ENCODE assay signal across 21 mouse cellular contexts in the genomic region with DNA sequence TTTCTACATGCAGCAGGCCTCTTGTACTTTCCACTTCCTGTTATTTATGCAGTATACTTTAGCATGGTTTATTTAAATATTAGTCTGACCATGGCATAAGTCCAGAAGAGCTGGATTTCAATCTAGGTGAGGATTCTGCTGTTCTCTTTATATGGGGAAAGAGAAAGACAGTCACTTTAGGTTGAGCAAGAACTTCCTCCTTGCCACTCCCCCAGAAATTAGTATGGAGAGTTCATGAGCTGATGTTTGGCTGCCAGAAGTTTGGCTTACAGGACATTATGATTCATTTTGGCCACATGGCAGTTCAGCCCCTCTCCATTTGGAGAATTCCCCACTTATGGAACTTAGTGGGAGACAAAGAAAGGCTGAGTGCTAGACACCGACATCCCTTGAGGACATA.
DNase-seq lines count a peak whose midpoint lies in the region; ATAC-seq and TF ChIP-seq lines count a peak whose summit lies in the region.
"Had no signal": no experiment of that assay in that cellular context is flagged by ENCODE, and none has a peak within 500 bp of the region (broad histone marks: within the 10 kb centered on the region; RNA-seq: fewer than 3 reads in every experiment).

No protein-coding gene starts in this region.

- no peaks in the 10 kb centered on the region for H3K9me3 ChIP-seq in lung, postnatal 0 days (ENCODE audit: low read length)
- H3K9me3 ChIP-seq: embryonic facial prominence, embryonic 12.5 days; forebrain, embryonic 12.5 days; heart, embryonic 13.5 days; hindbrain, embryonic 15.5 days had no signal

- no peak overlapping the region for H3K4me3 ChIP-seq in lung, postnatal 0 days (ENCODE audit: low read depth, low read length)
- H3K4me3 ChIP-seq: embryonic facial prominence, embryonic 12.5 days; forebrain, embryonic 12.5 days; heart, embryonic 13.5 days; hindbrain, embryonic 15.5 days had no signal

- no peak for TF ChIP-seq EP300 in lung, postnatal 0 days (IDR thresholded peaks at IDR 0.05)

- H3K4me1 ChIP-seq in lung, postnatal 0 days (ENCODE audit: insufficient read depth, low read depth, low read length): no peaks in the 10 kb centered on the region
- H3K4me1 ChIP-seq: embryonic facial prominence, embryonic 12.5 days; forebrain, embryonic 12.5 days; heart, embryonic 13.5 days; hindbrain, embryonic 15.5 days had no signal

- H3K27ac ChIP-seq in lung, postnatal 0 days (ENCODE audit: low read length): no peak overlapping the region
- H3K27ac ChIP-seq: embryonic facial prominence, embryonic 12.5 days; forebrain, embryonic 12.5 days; heart, embryonic 13.5 days; hindbrain, embryonic 15.5 days had no signal

- ATAC-seq in lung, postnatal 0 days: peak; percentile 35
- ATAC-seq in megakaryocyte, adult 5-6 weeks (ENCODE audit: poor library complexity, severe bottlenecking): peak; percentile 65
- ATAC-seq: activated CD4-positive, CD25-positive, alpha-beta regulatory T cell, adult 4 months; forebrain, embryonic 16.5 days; Patski had no signal

- H3K9ac ChIP-seq in lung, postnatal 0 days (replicated peaks; ENCODE audit: low read depth): no peak overlapping the region
- H3K9ac ChIP-seq: embryonic facial prominence, embryonic 12.5 days; forebrain, embryonic 12.5 days; heart, embryonic 13.5 days; hindbrain, embryonic 15.5 days had no signal

- intact Hi-C loops in gastrocnemius, postnatal 36 days (cut with DNase I): no loop called here

- no peak overlapping the region for H3K4me2 ChIP-seq in lung, postnatal 0 days (replicated peaks; ENCODE audit: low read depth, low read length)
- H3K4me2 ChIP-seq: embryonic facial prominence, embryonic 12.5 days; forebrain, embryonic 12.5 days; heart, embryonic 13.5 days; hindbrain, embryonic 15.5 days had no signal

- H3K27me3 ChIP-seq in lung, postnatal 0 days (replicated peaks; ENCODE audit: insufficient read depth, low read length): no peaks in the 10 kb centered on the region
- H3K27me3 ChIP-seq: embryonic facial prominence, embryonic 12.5 days; forebrain, embryonic 12.5 days; heart, embryonic 13.5 days; hindbrain, embryonic 15.5 days; Patski had no signal

- no peak for TF ChIP-seq CTCF in lung, postnatal 0 days (IDR thresholded peaks at IDR 0.05)

- peak; percentile 66 for DNase-seq in lung, postnatal 0 days (ENCODE audit: low spot score)
- no peak for DNase-seq in lung, postnatal 10 days
- peak; percentile 29 for DNase-seq in adipocyte (ENCODE audit: low spot score)
- no peak for DNase-seq in kidney, adult 9 months
- no peak for DNase-seq in adrenal gland, adult (ENCODE audit: inconsistent age in 2 of 2, low spot score in 1 of 2)
- DNase-seq in gastrocnemius, postnatal 36 days: no peak
- DNase-seq: adrenal gland, adult 8-10 months; adrenal gland, postnatal 36 days; cerebellum, adult 2 months; cerebellum, postnatal 10 days; gastrocnemius, postnatal 14 days; heart, adult 11 months; heart, postnatal 36 days had no signal

- H3K36me3 ChIP-seq in lung, postnatal 0 days (ENCODE audit: insufficient read depth, low read length): no peaks in the 10 kb centered on the region
- H3K36me3 ChIP-seq: embryonic facial prominence, embryonic 12.5 days; forebrain, embryonic 12.5 days; heart, embryonic 13.5 days; hindbrain, embryonic 15.5 days had no signal

- 77% methylated on average over 1 of the region's 1 CpGs for WGBS in lung, postnatal 0 days

Comparison
In these comparisons a context has a peak if more than half of its experiments do, and no peak if none do; other contexts are left out.
1. DNase-seq: peak in lung, postnatal 0 days (single experiment) and adipocyte (single experiment); none in lung, postnatal 10 days (single experiment), kidney, adult 9 months (single experiment), adrenal gland, adult (0 of 2) and gastrocnemius, postnatal 36 days (0 of 2).